Mouse (Mus musculus): ENCODE data around the gene Traf3ip2. TPM values are rescaled to one million over a fixed set of nuclear protein-coding genes. Genes with fewer than 3 reads are reported as not detected.
A peak's percentile ranks its signal among the peaks of the same experiment; 100 is the strongest.

Traf3ip2 gene
- polyA plus RNA-seq, 1 experiment from 2014 or later, result 6.8 TPM

DNA sequence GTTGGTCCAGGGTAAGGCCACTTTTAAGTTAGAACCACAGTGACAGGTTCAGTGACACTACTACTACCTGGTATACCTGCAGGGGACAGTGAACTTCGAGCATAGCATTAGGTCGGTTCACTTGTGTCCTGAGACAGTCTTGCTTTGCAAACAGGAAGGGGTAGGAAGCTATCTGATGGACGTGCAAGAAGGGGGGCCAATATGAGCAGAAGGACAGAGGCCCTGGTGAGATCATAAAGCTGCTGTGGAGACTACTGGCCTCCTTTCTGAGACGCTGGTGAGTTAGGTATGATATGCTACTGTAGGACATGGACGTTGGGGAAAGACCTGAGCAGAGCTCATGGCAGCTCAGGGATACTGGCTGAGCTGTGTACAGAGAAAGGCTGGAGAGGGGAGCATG lies 7.9 kb downstream of the Traf3ip2 start:
- 93% methylated on average over 5 of the region's 5 CpGs for WGBS
- H3K36me3 ChIP-seq (ENCODE audit: control insufficient read depth, insufficient read depth, low read length), result peaks cover 8% of the 10 kb centered on the region; the same call in 1 of the 2 replicates
- DNase-seq (no peak), ATAC-seq (ENCODE audit: low FRiP score, low TSS enrichment) (no peak)
- no peak overlapping the region for H3K9ac ChIP-seq (replicated peaks; ENCODE audit: low read length)
- H3K27me3 ChIP-seq (ENCODE audit: control insufficient read depth, insufficient read depth, low read length), result no peaks in the 10 kb centered on the region
- H3K4me1 ChIP-seq (ENCODE audit: control insufficient read depth, insufficient read depth, low read length), result peaks cover 14% of the 10 kb centered on the region
- no peak overlapping the region for H3K4me3 ChIP-seq (replicated peaks; ENCODE audit: low read depth, low read length)
- H3K9me3 ChIP-seq (ENCODE audit: control insufficient read depth, low read length), result no peaks in the 10 kb centered on the region
- H3K27ac ChIP-seq (replicated peaks; ENCODE audit: low read depth, low read length), result no peak overlapping the region
- no peak overlapping the region for H3K4me2 ChIP-seq (ENCODE audit: low read length)

DNA sequence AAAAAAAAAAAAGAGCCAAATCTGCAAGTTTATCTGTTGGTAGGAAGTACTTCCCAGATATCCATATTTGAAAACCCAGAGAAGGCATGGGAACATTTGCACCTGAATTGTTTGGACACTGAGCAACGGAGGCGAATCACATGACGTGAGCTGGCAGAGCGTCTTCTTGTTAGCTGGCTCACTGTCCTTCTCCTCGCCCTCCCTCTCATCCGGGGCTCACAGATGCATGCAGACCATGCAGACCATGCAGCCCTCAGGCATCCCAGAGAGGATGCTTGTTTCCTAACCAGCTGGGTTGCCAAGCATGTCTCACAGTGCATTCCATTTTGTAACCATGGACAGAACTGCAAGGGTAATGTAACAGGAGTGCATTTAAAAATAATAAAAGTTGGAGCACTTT lies 11.1 kb downstream of the Traf3ip2 start:
- DNase-seq (no peak), ATAC-seq (ENCODE audit: low FRiP score, low TSS enrichment) (no peak)
- Histone ChIP-seq H3K4me3 (replicated peaks; ENCODE audit: low read depth, low read length) (no peak overlapping the region), H3K9me3 (ENCODE audit: control insufficient read depth, low read length) (no peaks in the 10 kb centered on the region), H3K36me3 (ENCODE audit: control insufficient read depth, insufficient read depth, low read length) (peaks cover 8% of the 10 kb centered on the region; the same call in 1 of the 2 replicates), H3K4me1 (ENCODE audit: control insufficient read depth, insufficient read depth, low read length) (peaks cover 14% of the 10 kb centered on the region), H3K4me2 (ENCODE audit: low read length) (no peak overlapping the region), H3K27ac (replicated peaks; ENCODE audit: low read depth, low read length) (peak overlapping the region; percentile 52; the same call in 1 of the 2 replicates), H3K27me3 (ENCODE audit: control insufficient read depth, insufficient read depth, low read length) (no peaks in the 10 kb centered on the region), H3K9ac (replicated peaks; ENCODE audit: low read length) (no peak overlapping the region)
- 64% methylated on average over 6 of the region's 6 CpGs for WGBS

DNA sequence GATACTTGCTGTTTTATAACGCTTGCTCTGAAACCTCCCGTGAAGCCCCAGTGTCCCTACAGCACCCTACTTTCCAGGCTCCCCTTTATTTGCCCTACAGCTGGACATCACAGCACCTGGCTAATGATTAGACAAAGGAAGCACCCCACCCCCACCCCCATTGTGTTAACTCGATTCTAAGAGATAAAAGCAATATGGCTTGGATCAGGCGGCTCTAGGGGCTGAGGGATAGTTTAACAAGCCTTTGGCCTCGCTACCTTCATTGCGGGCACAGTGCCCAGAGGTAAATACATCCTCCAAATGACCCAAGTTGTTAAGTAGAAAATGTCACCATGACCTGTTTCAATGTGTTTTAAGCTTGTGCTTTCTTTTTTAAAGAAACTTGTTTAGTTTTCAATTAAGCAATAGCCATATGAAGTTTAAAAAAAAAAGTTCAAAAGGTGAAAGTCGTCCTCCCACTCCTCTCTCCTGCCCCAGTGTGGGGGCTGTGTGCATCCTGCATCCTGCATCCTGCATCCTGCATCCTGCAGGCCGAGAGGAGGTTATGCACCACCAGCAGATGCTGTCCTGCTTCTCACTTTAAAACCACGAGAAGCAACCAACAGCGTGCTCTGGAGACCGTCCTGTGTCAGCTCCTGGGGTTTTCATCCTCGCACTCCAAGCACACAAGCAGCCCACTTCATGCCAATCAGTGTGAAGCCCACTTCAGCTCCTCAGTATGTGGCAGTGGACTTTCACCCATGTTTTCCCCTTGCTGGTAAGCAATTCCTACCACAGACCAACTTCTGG lies 12.3 kb downstream of the Traf3ip2 start:
- whole genome bisulfite sequencing, result 66% methylated on average over 12 of the region's 12 CpGs
- peak overlapping the region; percentile 49; the same call in 1 of the 2 replicates for H3K27ac ChIP-seq (replicated peaks; ENCODE audit: low read depth, low read length)
- no peaks in the 10 kb centered on the region for H3K27me3 ChIP-seq (ENCODE audit: control insufficient read depth, insufficient read depth, low read length)
- peaks cover 22% of the 10 kb centered on the region for H3K4me1 ChIP-seq (ENCODE audit: control insufficient read depth, insufficient read depth, low read length)
- H3K4me2 ChIP-seq (ENCODE audit: low read length), result no peak overlapping the region
- H3K9ac ChIP-seq (replicated peaks; ENCODE audit: low read length), result no peak overlapping the region
- H3K9me3 ChIP-seq (ENCODE audit: control insufficient read depth, low read length), result no peaks in the 10 kb centered on the region
- no peak overlapping the region for H3K4me3 ChIP-seq (replicated peaks; ENCODE audit: low read depth, low read length)
- DNase-seq, result no peak
- peaks cover 8% of the 10 kb centered on the region; the same call in 1 of the 2 replicates for H3K36me3 ChIP-seq (ENCODE audit: control insufficient read depth, insufficient read depth, low read length)
- ATAC-seq (ENCODE audit: low FRiP score, low TSS enrichment), result no peak

DNA sequence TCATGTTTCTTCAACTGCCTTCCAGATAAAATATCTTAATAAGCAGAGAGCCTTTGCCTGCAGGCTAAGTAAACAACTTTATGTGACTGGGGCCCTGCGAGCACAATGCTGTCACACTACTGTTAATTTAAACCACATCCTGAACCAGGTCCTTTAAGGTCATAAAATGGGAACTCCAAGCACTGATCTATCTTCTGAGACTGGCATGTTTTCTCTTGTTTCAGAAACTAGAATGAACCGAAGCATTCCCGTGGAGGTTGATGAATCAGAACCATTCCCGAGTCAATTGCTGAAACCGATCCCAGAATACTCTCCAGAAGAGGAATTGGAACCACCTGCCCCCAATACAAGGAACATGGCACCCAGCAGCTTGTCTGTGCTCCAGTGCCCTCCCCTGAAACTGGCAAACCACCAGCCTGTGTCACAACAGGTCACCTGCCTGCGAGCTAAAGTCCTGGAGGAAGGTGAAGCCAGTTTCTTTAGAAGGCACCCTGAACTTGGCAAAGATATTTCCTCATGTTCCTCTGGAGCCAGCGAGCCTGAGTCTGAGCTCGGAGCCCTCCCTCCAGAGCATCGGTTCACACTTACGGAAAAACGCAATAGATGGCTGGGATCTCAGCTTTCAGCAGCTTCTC lies 13.0 kb downstream of the Traf3ip2 start:
- H3K9me3 ChIP-seq (ENCODE audit: control insufficient read depth, low read length), result no peaks in the 10 kb centered on the region

DNA sequence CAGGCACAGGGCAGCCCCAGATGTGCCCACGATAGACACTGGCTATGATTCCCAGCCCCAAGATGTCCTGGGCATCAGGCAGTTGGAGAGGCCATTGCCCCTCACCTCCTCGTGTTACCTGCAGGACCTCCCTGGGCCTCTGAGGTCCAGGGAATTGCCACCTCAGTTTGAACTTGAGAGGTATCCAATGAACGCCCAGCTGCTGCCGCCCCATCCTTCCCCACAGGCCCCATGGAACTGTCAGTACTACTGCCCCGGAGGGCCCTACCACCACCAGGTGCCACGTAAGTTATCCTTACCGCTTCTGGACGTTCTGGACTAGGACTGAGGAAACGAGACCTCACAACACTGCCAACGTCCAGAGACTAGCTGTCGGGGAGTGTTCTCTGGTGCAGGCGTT lies 13.6 kb downstream of the Traf3ip2 start:
- WGBS, result 92% methylated on average over 12 of the region's 12 CpGs
- no peaks in the 10 kb centered on the region for H3K27me3 ChIP-seq (ENCODE audit: control insufficient read depth, insufficient read depth, low read length)
- H3K4me2 ChIP-seq (ENCODE audit: low read length), result no peak overlapping the region
- no peak overlapping the region for H3K9ac ChIP-seq (replicated peaks; ENCODE audit: low read length)
- peaks cover 7% of the 10 kb centered on the region; the same call in 1 of the 2 replicates for H3K36me3 ChIP-seq (ENCODE audit: control insufficient read depth, insufficient read depth, low read length)
- no peak overlapping the region for H3K27ac ChIP-seq (replicated peaks; ENCODE audit: low read depth, low read length)
- H3K4me3 ChIP-seq (replicated peaks; ENCODE audit: low read depth, low read length), result no peak overlapping the region
- no peaks in the 10 kb centered on the region for H3K9me3 ChIP-seq (ENCODE audit: control insufficient read depth, low read length)
- ATAC-seq (ENCODE audit: low FRiP score, low TSS enrichment), result no peak
- DNase-seq, result no peak
- peaks cover 34% of the 10 kb centered on the region for H3K4me1 ChIP-seq (ENCODE audit: control insufficient read depth, insufficient read depth, low read length)

More for the DNA sequence above, 13.0 kb downstream of the Traf3ip2 start:
- H3K27me3 ChIP-seq (ENCODE audit: control insufficient read depth, insufficient read depth, low read length), result no peaks in the 10 kb centered on the region
- no peak overlapping the region for H3K27ac ChIP-seq (replicated peaks; ENCODE audit: low read depth, low read length)
- no peak overlapping the region for H3K4me3 ChIP-seq (replicated peaks; ENCODE audit: low read depth, low read length)
- H3K36me3 ChIP-seq (ENCODE audit: control insufficient read depth, insufficient read depth, low read length), result peaks cover 8% of the 10 kb centered on the region; the same call in 1 of the 2 replicates
- H3K4me2 ChIP-seq (ENCODE audit: low read length), result no peak overlapping the region
- H3K9ac ChIP-seq (replicated peaks; ENCODE audit: low read length), result no peak overlapping the region
- no peak for DNase-seq
- WGBS, result 90% methylated on average over 11 of the region's 11 CpGs
- peaks cover 28% of the 10 kb centered on the region for H3K4me1 ChIP-seq (ENCODE audit: control insufficient read depth, insufficient read depth, low read length)
- no peak for ATAC-seq (ENCODE audit: low FRiP score, low TSS enrichment)

DNA sequence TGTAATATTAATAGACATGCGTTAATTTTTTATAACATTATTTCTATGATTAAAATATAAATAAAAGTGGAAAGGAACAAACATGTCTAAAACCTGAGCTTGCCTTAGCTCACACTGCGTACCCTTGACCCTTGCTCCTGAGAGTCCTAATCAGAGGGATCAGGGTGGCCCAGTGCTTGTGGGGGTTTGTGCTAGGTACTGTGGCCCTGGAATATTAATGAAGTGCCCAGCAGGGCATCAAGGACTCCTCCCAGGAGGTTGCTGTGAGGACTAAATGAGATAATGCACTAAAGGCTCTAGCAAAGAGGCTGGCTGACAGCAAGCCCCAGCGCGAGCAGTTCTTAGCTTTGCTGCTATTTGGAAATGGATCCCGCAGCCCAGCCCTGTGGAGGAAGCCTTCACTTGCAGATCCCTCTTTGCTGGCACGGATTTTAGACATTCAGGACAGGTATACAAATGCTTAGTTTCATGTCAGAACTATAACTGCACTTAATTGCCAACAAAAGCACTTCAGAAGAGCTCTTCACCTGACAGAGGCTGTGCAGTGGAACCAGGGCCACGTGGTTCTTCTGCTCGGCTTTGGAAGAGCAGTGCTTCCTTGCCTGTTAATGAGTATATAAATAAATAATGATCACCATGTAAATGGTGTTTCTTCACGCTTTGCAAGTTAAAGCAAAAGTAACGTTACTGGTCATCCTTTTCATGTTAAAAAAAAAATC lies 16.2 kb downstream of the Traf3ip2 start:
- no peaks in the 10 kb centered on the region for H3K36me3 ChIP-seq (ENCODE audit: control insufficient read depth, insufficient read depth, low read length)

DNA sequence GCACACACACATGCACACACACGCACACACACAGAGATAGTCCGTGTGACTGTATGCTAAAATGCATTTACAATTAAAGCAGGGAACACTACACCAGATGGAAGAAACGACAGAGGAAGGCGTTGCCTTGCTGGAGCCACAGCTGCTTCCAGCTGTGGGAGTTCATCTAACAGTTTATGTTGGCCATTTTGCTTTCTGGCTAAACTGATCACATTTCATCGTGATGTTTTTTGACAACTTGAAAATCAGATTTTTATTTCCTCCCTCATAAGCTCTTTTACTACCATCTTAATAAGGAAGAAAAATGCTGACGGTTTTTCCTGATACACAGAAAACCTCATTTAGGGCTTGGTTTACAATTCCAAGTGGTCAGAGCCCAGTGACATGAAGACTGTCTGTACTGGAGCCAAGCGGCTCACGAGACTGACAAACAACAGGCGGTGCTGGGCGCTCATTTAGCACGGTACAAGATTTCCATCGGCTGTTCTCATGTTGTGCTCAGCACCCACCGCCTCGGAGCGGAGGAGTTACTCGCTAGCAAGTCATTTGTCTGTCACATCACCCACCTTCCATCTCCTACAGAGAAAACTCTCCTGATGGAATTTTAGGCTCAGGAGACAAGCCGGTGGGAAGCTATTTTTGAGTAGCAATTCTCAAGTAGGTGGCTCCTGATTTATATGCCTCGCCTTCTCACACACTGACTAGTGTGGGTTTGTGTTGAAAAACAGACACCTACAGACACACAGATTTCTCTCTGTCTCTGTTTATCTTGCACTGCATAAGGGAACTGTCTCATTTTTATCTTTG lies 17.2 kb downstream of the Traf3ip2 start:
- no peaks in the 10 kb centered on the region for H3K27me3 ChIP-seq (ENCODE audit: control insufficient read depth, insufficient read depth, low read length)
- H3K36me3 ChIP-seq (ENCODE audit: control insufficient read depth, insufficient read depth, low read length), result no peaks in the 10 kb centered on the region
- no peaks in the 10 kb centered on the region for H3K9me3 ChIP-seq (ENCODE audit: control insufficient read depth, low read length)
- ATAC-seq (ENCODE audit: low FRiP score, low TSS enrichment) (no peak), DNase-seq (peak; percentile 61)
- H3K4me2 ChIP-seq (ENCODE audit: low read length), result 0 out of 2 replicates have a peak overlapping the region, but pooled peaks have one; percentile 12
- 54% methylated on average over 18 of the region's 18 CpGs for WGBS
- peak overlapping the region; percentile 74 for H3K27ac ChIP-seq (replicated peaks; ENCODE audit: low read depth, low read length)
- H3K4me1 ChIP-seq (ENCODE audit: control insufficient read depth, insufficient read depth, low read length), result peaks cover 23% of the 10 kb centered on the region
- no peak overlapping the region for H3K4me3 ChIP-seq (replicated peaks; ENCODE audit: low read depth, low read length)
- H3K9ac ChIP-seq (replicated peaks; ENCODE audit: low read length), result no peak overlapping the region

More for the DNA sequence above, 16.2 kb downstream of the Traf3ip2 start:
- no peak for DNase-seq
- WGBS, result 27% methylated on average over 10 of the region's 10 CpGs
- Histone ChIP-seq H3K4me3 (replicated peaks; ENCODE audit: low read depth, low read length) (no peak overlapping the region), H3K4me2 (ENCODE audit: low read length) (no peak overlapping the region), H3K9me3 (ENCODE audit: control insufficient read depth, low read length) (no peaks in the 10 kb centered on the region), H3K9ac (replicated peaks; ENCODE audit: low read length) (no peak overlapping the region), H3K4me1 (ENCODE audit: control insufficient read depth, insufficient read depth, low read length) (peaks cover 32% of the 10 kb centered on the region), H3K27ac (replicated peaks; ENCODE audit: low read depth, low read length) (peak overlapping the region; percentile 60), H3K27me3 (ENCODE audit: control insufficient read depth, insufficient read depth, low read length) (no peaks in the 10 kb centered on the region)
- peak; percentile 43; the same call in 1 of the 2 replicates for ATAC-seq (ENCODE audit: low FRiP score, low TSS enrichment)

DNA sequence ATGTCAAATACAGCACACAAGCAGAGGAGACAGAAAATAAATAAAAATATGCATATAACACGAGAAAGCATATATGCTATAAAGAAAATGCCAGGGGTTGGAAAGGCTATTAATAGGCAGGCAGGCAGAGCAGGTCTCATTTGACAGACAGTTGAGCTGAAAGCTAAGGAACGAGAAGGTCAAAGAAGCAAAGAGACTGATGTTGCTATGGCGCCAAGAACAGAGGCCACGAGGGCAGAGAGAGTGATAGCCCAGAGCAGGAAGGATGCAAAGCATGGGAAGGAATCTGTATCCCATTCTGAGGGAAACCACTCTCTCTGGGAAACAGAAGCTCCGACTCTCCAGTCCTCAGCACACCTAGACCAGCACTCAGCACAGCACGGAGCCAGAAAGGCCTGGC lies 18.1 kb downstream of the Traf3ip2 start:
- Histone ChIP-seq H3K27ac (replicated peaks; ENCODE audit: low read depth, low read length) (peak overlapping the region; percentile 74), H3K9me3 (ENCODE audit: control insufficient read depth, low read length) (no peaks in the 10 kb centered on the region), H3K4me2 (ENCODE audit: low read length) (no peak overlapping the region), H3K4me1 (ENCODE audit: control insufficient read depth, insufficient read depth, low read length) (peaks cover 23% of the 10 kb centered on the region), H3K4me3 (replicated peaks; ENCODE audit: low read depth, low read length) (no peak overlapping the region), H3K9ac (replicated peaks; ENCODE audit: low read length) (0 out of 2 replicates have a peak overlapping the region, but pooled peaks have one; percentile 20), H3K36me3 (ENCODE audit: control insufficient read depth, insufficient read depth, low read length) (no peaks in the 10 kb centered on the region), H3K27me3 (ENCODE audit: control insufficient read depth, insufficient read depth, low read length) (no peaks in the 10 kb centered on the region)
- ATAC-seq (ENCODE audit: low FRiP score, low TSS enrichment), result no peak
- 41% methylated on average over 6 of the region's 6 CpGs for WGBS
- no peak for DNase-seq
